Mouse (Mus musculus) brain, adult 2 months (tissue): ENCODE data around the gene Irf2bpl.

Experiments
- DNase-seq: peaks from one replicate; pipeline ENCODE4 v3.0.0; 2011; ENCODE audit warnings: low read depth, low spot score

Gene Irf2bpl

GRCm38 (mm10) chr12:86859924-86860790 lies 24.4 kb downstream of the Irf2bpl start:
- DNase-seq: peak; percentile 88

GRCm38 (mm10) chr12:86858983-86859872 lies 25.4 kb downstream of the Irf2bpl start:
- DNase-seq: peak; percentile 20

GRCm38 (mm10) chr12:86858498-86858897 lies 26.1 kb downstream of the Irf2bpl start:
- no peak for DNase-seq

- DNase-seq: peak; percentile 70
Measured at GRCm38 (mm10) chr12:86857290-86857689, 27.3 kb downstream of the Irf2bpl start.

GRCm38 (mm10) chr12:86855670-86856069 lies 28.9 kb downstream of the Irf2bpl start:
- peak; percentile 85 for DNase-seq

GRCm38 (mm10) chr12:86853516-86853915 lies 31.1 kb downstream of the Irf2bpl start:
- DNase-seq: no peak

GRCm38 (mm10) chr12:86851313-86851712 lies 33.3 kb downstream of the Irf2bpl start:
- DNase-seq: no peak

GRCm38 (mm10) chr12:86850746-86851145 lies 33.9 kb downstream of the Irf2bpl start:
- no peak for DNase-seq

GRCm38 (mm10) chr12:86849945-86850626 lies 34.5 kb downstream of the Irf2bpl start:
- peak; percentile 81 for DNase-seq

GRCm38 (mm10) chr12:86842866-86843459 lies 41.6 kb downstream of the Irf2bpl start:
- no peak for DNase-seq

- DNase-seq: no peak
Measured at GRCm38 (mm10) chr12:86840526-86840925, 44.1 kb downstream of the Irf2bpl start.

GRCm38 (mm10) chr12:86838181-86838580 lies 46.4 kb downstream of the Irf2bpl start:
- no peak for DNase-seq

GRCm38 (mm10) chr12:86836431-86837047 lies 48.1 kb downstream of the Irf2bpl start:
- DNase-seq: peak; percentile 79

GRCm38 (mm10) chr12:86835899-86836298 lies 48.7 kb downstream of the Irf2bpl start:
- no peak for DNase-seq

GRCm38 (mm10) chr12:86834416-86834772 lies 50.2 kb downstream of the Irf2bpl start:
- DNase-seq: no peak

- DNase-seq: peak; percentile 89
Measured at GRCm38 (mm10) chr12:86833711-86834415, 50.7 kb downstream of the Irf2bpl start.

GRCm38 (mm10) chr12:86832551-86833182 lies 51.9 kb downstream of the Irf2bpl start:
- no peak for DNase-seq

- DNase-seq: peak; percentile 83
Measured at GRCm38 (mm10) chr12:86831591-86832550, 52.7 kb downstream of the Irf2bpl start.
